Mouse (Mus musculus): ENCODE results near the gene Zfp92. TPM values are rescaled to one million over a fixed set of nuclear protein-coding genes. Genes with fewer than 3 reads are reported as not detected.
A peak's percentile ranks its signal among the peaks of the same experiment; 100 is the strongest.

Zfp92 gene
- polyA plus RNA-seq, 1 experiment = not detected

DNA sequence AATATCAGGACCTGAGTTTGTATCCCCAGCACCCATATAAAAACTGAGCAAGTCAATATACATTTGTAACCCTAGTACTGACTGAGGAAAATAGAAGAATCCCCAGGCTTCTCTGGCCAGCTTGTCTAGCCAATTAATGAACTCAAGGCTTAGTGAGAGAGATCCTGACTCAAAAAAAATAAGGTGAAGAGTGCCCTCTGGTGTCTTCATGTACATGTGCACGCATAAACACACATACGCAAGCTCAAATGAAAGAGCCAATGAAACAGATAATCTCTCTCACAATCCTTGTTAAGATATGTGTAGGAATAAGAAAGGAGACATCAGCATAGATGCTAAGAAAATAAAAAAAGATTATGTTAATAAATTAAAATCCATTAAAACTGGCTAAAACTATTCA lies 19.1 kb downstream of the Zfp92 start:
- peaks cover 40% of the 10 kb centered on the region for H3K27me3 ChIP-seq (replicated peaks)
- no peaks in the 10 kb centered on the region for H3K4me1 ChIP-seq
- no peak overlapping the region for H3K4me3 ChIP-seq (replicated peaks)
- TF ChIP-seq FLI1 (IDR thresholded peaks at IDR 0.05; ENCODE audit: low read length) (no peak), GATA1 (IDR thresholded peaks at IDR 0.05; ENCODE audit: borderline replicate concordance, low read length) (no peak)
- H3K9me3 ChIP-seq = no peaks in the 10 kb centered on the region
- no peaks in the 10 kb centered on the region for H3K36me3 ChIP-seq (replicated peaks; ENCODE audit: low read length)

- no peak for TF ChIP-seq GATA1 (IDR thresholded peaks at IDR 0.05; ENCODE audit: borderline replicate concordance, low read length)
- TF ChIP-seq FLI1 (IDR thresholded peaks at IDR 0.05; ENCODE audit: low read length) = no peak
- H3K36me3 ChIP-seq (replicated peaks; ENCODE audit: low read length) = peaks cover 18% of the 10 kb centered on the region
- H3K27me3 ChIP-seq (replicated peaks) = peaks cover 49% of the 10 kb centered on the region
- H3K9me3 ChIP-seq = no peaks in the 10 kb centered on the region
- no peak overlapping the region for H3K4me3 ChIP-seq (replicated peaks)
- no peaks in the 10 kb centered on the region for H3K4me1 ChIP-seq
Observed at GRCm38 (mm10) chrX:73432850-73433249, 22.0 kb downstream of the Zfp92 start.

GRCm38 (mm10) chrX:73435252-73435651 lies 24.4 kb downstream of the Zfp92 start, which contains the start of gene Trex2:
Gene Trex2, minus strand, starts transcription at chrX:73435344.
- H3K4me1 ChIP-seq = peaks cover 7% of the 10 kb centered on the region
- TF ChIP-seq GATA1 (IDR thresholded peaks at IDR 0.05; ENCODE audit: borderline replicate concordance, low read length) = no peak
- no peak for TF ChIP-seq FLI1 (IDR thresholded peaks at IDR 0.05; ENCODE audit: low read length)
- H3K4me3 ChIP-seq (replicated peaks) = no peak within 1 kb of the TSS
- H3K9me3 ChIP-seq = no peaks in the 10 kb centered on the region
- peaks cover 24% of the 10 kb centered on the region for H3K36me3 ChIP-seq (replicated peaks; ENCODE audit: low read length)
- peaks cover 47% of the 10 kb centered on the region for H3K27me3 ChIP-seq (replicated peaks)

DNA sequence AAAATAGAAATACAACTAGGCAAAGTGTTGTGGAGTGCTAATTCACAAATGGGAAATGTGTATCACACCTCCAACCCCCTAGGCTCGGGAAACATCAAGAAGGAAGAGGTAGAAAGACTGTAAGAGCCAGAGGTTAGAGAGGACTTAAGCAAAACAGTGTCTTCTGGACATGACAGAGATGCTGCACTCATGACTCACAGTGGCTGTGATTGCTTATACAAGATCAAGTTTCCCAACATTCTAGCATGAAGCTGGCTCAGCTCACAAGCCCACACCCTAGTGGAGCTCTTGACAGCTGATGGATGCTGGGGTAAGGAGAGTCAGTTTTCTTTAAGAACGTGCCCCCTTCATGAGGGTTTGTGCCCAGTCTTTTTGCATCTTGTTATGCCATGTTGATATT lies 30.5 kb downstream of the Zfp92 start:
- Histone ChIP-seq H3K4me3 (replicated peaks) (no peak overlapping the region), H3K4me1 (peaks cover 7% of the 10 kb centered on the region), H3K9me3 (no peaks in the 10 kb centered on the region), H3K27me3 (replicated peaks) (peaks cover 18% of the 10 kb centered on the region), H3K36me3 (replicated peaks; ENCODE audit: low read length) (peaks cover 45% of the 10 kb centered on the region)
- TF ChIP-seq FLI1 (IDR thresholded peaks at IDR 0.05; ENCODE audit: low read length) (no peak), GATA1 (IDR thresholded peaks at IDR 0.05; ENCODE audit: borderline replicate concordance, low read length) (no peak)

GRCm38 (mm10) chrX:73451949-73452348 lies 41.1 kb downstream of the Zfp92 start:
- TF ChIP-seq GATA1 (IDR thresholded peaks at IDR 0.05; ENCODE audit: borderline replicate concordance, low read length) (no peak), FLI1 (IDR thresholded peaks at IDR 0.05; ENCODE audit: low read length) (no peak)
- Histone ChIP-seq H3K27me3 (replicated peaks) (peaks cover 24% of the 10 kb centered on the region), H3K36me3 (replicated peaks; ENCODE audit: low read length) (peaks cover 59% of the 10 kb centered on the region), H3K4me1 (peaks cover 21% of the 10 kb centered on the region), H3K9me3 (no peaks in the 10 kb centered on the region), H3K4me3 (replicated peaks) (no peak overlapping the region)

- Histone ChIP-seq H3K4me1 (peaks cover 17% of the 10 kb centered on the region), H3K9me3 (no peaks in the 10 kb centered on the region), H3K4me3 (replicated peaks) (peak within 1 kb of the TSS; percentile 95), H3K36me3 (replicated peaks; ENCODE audit: low read length) (peaks cover 15% of the 10 kb centered on the region), H3K27me3 (replicated peaks) (peaks cover 5% of the 10 kb centered on the region)
- TF ChIP-seq FLI1 (IDR thresholded peaks at IDR 0.05; ENCODE audit: low read length) = no peak
- no peak for TF ChIP-seq GATA1 (IDR thresholded peaks at IDR 0.05; ENCODE audit: borderline replicate concordance, low read length)
Observed at GRCm38 (mm10) chrX:73458877-73459392, 48.0 kb downstream of the Zfp92 start, which contains the start of gene Haus7. Gene Haus7, minus strand, starts transcription at chrX:73459044.

- no peak for TF ChIP-seq GATA1 (IDR thresholded peaks at IDR 0.05; ENCODE audit: borderline replicate concordance, low read length)
- no peak for TF ChIP-seq FLI1 (IDR thresholded peaks at IDR 0.05; ENCODE audit: low read length)
- Histone ChIP-seq H3K27me3 (replicated peaks) (peaks cover 20% of the 10 kb centered on the region), H3K4me1 (peaks cover 17% of the 10 kb centered on the region), H3K36me3 (replicated peaks; ENCODE audit: low read length) (peaks cover 4% of the 10 kb centered on the region), H3K9me3 (no peaks in the 10 kb centered on the region), H3K4me3 (replicated peaks) (no peak overlapping the region)
Observed at GRCm38 (mm10) chrX:73460792-73461191, 49.9 kb downstream of the Zfp92 start.

GRCm38 (mm10) chrX:73465483-73466186 lies 54.7 kb downstream of the Zfp92 start:
- no peaks in the 10 kb centered on the region for H3K36me3 ChIP-seq (replicated peaks; ENCODE audit: low read length)
- TF ChIP-seq FLI1 (IDR thresholded peaks at IDR 0.05; ENCODE audit: low read length) = no peak
- no peak for TF ChIP-seq GATA1 (IDR thresholded peaks at IDR 0.05; ENCODE audit: borderline replicate concordance, low read length)
- H3K4me3 ChIP-seq (replicated peaks) = no peak overlapping the region
- H3K27me3 ChIP-seq (replicated peaks) = peaks cover 59% of the 10 kb centered on the region
- H3K4me1 ChIP-seq = no peaks in the 10 kb centered on the region
- H3K9me3 ChIP-seq = no peaks in the 10 kb centered on the region

- TF ChIP-seq FLI1 (IDR thresholded peaks at IDR 0.05; ENCODE audit: low read length) = no peak
- TF ChIP-seq GATA1 (IDR thresholded peaks at IDR 0.05; ENCODE audit: borderline replicate concordance, low read length) = no peak
Observed at GRCm38 (mm10) chrX:73467446-73468241, 56.7 kb downstream of the Zfp92 start.

More at GRCm38 (mm10) chrX:73467446-73468241, 56.7 kb downstream of the Zfp92 start:
- no peaks in the 10 kb centered on the region; the same call in 1 of the 2 replicates for H3K4me1 ChIP-seq
- H3K4me3 ChIP-seq (replicated peaks) = no peak overlapping the region
- H3K36me3 ChIP-seq (replicated peaks; ENCODE audit: low read length) = no peaks in the 10 kb centered on the region
- no peaks in the 10 kb centered on the region for H3K9me3 ChIP-seq
- H3K27me3 ChIP-seq (replicated peaks) = peaks cover 79% of the 10 kb centered on the region

Data from megakaryocyte, embryonic 14.5 days (primary cell).